Mouse (Mus musculus): Measurements from ENCODE around the gene Prkcq.

Gene Prkcq

GRCm38 (mm10) chr2:11183991-11184390, 12.1 kb downstream of the Prkcq start:
- no peak for DNase-seq (ENCODE audit: extremely low read depth, insufficient read length, low spot score)

DNA sequence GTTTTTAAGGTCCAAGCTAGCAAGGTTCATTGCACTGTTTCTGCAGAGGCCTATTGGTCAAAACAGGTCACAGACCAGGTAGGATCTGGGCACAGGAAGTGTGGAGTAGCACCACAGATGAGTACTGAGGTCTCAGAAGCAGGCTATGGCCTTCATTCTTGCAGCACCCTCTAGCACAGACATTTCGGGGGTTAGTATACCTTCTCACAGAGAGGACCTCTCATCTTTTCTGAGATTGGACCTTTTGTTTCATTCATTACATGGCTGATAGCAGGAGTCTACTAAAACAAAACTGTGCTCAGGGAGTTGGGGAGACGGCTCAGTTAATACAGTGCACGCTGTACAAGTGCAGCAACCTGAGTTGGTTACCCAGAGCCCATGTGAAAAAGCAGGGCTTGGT, 14.7 kb downstream of the Prkcq start:
- no peak for DNase-seq (ENCODE audit: extremely low read depth, insufficient read length, low spot score)

GRCm38 (mm10) chr2:11187166-11187565, 15.3 kb downstream of the Prkcq start:
- DNase-seq (ENCODE audit: extremely low read depth, insufficient read length, low spot score) = no peak

GRCm38 (mm10) chr2:11188279-11188678, 16.4 kb downstream of the Prkcq start:
- no peak for DNase-seq (ENCODE audit: extremely low read depth, insufficient read length, low spot score)

DNA sequence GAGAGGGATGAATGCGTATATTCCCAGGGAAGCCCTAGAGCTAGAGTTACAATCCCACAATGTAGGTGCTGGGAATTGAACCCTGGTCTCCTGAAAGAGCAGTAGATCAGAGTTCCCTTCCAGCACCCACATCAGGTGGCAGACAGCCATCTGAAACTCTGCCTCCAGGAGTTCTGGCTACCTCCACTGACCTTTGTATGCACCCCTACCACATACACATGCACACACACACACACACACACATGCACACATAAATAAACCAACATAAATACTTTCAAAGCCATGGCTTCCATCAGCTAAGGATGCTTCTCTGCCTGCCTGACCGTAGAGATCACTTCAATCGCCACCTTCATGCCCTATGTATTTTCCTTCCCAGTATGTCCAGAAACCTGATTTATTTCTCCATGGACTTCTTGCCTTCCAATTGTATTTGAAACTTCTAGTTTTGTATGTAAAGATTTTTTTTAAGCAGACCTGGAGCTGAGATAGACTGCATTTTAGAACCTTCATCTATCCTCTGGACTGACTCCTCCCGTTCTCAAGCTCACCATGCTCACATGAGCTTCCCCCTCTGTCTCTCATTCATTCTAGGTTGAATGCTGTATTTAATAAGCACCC, 17.4 kb downstream of the Prkcq start:
- DNase-seq (ENCODE audit: extremely low read depth, insufficient read length, low spot score) = no peak

DNA sequence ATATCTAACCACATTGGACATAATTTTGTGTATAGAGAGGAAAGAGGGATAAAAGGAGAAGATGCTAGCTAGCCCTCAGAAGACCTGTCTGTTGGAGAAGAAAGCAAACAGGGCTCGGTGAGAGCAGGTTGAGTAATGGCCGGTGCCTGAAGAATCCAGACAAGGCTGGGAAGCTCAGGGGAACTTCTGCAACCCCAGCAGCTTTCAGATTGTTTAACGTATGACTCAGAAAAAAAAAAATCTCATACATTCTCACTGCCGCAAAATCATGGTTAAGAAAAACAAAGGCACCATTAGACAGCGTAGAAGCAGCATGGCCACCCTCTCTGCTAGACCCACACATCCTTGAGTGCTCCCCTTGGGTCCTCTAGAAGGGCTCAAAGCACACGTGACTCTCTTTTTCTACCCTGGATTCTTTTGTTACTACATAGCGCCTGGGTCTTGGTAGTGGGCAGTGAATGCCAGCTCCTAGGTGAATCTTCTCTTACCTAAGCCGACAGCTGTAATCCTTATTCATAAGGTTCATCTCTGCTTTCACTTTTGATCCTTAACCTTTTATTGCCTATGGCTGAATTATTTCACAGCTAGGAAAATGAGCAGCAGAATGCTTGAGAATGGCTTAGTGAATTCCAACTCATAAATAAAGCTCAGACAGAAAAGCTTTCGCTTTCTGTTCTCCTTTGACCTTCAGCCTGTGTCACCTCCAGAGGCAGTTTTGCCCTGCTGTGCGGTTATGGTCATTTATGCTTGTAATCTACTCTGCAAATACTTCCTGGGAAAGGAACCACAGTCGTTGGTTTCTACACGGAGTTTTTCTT, 20.6 kb downstream of the Prkcq start:
- DNase-seq (ENCODE audit: extremely low read depth, insufficient read length, low spot score) = no peak

- no peak for DNase-seq (ENCODE audit: extremely low read depth, insufficient read length, low spot score)
These were observed 21.3 kb downstream of the Prkcq start for GRCm38 (mm10) chr2:11193099-11193618.

DNA sequence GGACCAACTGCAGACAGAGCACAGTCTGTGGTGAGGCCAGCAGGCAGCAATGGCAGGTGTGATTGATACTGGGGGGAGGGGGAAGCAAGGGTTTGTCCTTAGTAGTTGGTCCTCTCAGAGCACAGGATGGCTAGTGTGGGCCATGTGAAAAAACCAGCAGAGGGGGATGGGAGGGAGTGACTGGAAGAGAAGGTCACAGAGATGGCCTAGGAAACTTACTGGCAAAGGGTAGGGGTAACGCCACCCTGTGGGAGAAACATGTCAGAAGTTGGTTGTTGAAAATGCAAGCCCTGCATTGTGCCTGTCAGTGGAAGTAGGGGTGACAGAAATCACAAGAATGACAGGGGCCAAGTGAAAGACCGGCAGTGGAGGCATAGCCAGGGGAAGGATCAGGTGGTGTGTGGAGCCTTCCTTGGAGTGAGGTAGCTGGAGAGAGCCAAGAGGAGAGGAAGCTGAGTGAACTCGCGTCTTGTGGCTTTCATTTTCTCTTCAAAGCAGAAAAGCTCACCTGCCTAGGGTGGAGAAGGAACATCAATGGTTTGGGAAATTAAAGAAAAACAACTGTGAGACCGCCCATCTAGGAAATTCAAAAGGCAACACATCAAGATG, 22.9 kb downstream of the Prkcq start:
- DNase-seq (ENCODE audit: extremely low read depth, insufficient read length, low spot score) = no peak

- DNase-seq (ENCODE audit: extremely low read depth, insufficient read length, low spot score) = no peak
These were observed 24.2 kb downstream of the Prkcq start for GRCm38 (mm10) chr2:11196071-11196470.

DNA sequence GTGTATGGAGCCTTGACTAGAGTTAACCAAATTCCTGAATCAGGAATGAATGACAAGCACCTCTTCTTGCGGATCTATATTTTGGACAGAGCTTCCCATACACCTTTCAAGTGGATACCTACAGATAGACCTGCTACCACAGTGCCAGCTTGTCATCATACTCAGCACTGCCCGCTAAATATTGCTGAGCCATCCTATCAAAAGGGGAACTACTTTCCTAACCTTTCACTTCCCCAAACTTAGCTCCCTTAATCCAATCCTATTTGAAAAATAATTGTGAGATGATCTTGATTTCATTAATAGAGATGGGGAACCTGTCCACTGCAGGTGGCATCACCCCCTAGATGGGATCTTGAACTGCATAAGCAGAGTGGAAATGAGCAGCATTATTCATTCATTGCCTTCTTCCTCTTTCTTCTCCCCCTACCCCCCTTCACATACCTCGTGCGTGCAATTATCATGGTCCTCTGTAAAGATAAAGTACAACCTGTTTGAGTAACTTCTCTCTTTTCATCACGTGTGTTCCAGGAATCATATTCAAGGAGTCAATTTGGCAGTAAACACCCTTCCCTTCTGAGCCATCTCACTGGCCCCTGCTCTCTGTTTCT, 25.1 kb downstream of the Prkcq start:
- DNase-seq (ENCODE audit: extremely low read depth, insufficient read length, low spot score) = no peak

DNA sequence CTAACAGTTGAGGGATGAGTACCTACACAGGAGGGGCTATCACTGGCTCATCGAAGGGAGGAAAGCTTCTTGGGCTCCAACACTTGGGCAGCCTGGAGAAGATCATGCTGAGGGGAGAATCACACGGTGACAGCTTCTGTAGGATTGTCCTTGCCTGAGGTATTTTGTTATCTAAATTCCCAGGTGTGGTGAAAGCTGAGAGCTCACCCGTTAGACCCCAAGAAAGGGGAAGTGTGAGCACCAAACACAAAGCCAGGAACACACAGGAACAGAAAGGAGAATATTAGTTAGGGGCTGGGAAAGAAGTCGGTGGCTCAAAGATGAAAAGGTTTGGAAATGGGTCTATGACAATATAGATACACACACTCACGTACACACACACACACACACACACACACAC, 27.7 kb downstream of the Prkcq start:
- DNase-seq (ENCODE audit: extremely low read depth, insufficient read length, low spot score) = no peak

GRCm38 (mm10) chr2:11202841-11203240, 30.9 kb downstream of the Prkcq start:
- no peak for DNase-seq (ENCODE audit: extremely low read depth, insufficient read length, low spot score)

DNA sequence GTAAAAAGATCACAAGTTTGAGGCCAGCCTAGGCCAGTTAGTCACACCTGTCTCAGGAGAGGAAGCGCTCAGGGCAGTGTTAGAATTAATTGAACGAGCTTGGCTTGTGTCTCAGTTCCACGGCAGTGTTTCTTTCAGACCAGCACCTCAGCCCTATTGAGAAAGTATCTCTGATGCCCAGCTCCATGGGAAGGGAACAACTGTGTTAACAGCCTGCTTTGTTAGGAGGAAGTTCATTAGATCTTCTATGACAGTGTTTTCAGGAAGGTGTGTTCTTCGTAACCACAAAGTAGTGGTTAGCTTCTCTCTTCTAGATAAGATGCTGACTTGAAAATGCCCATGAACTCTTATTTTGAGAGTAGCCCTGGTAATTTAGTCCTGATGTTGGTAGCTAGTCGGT, 31.4 kb downstream of the Prkcq start:
- no peak for DNase-seq (ENCODE audit: extremely low read depth, insufficient read length, low spot score)

DNA sequence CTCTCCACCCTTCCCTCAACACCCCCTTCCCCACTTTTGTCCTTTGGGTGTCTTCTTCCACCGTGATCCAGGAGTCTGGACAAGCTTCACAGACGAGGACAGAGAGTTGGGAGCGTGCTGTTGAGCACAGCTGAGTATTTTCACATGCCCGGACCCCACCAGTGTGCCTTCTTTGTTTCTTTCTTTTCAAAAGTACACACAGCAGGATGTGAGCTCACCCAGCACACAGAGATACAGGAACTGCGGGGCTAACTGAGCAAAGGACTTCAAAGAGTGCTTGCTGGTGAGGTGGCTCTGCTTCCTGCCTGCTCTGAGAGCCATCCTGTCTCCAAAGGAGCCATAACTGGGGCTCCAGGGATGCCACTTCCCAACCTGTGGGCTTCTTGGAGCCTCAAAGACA, 32.3 kb downstream of the Prkcq start:
- no peak for DNase-seq (ENCODE audit: extremely low read depth, insufficient read length, low spot score)

- no peak for DNase-seq (ENCODE audit: extremely low read depth, insufficient read length, low spot score)
These were observed 33.1 kb downstream of the Prkcq start for GRCm38 (mm10) chr2:11204961-11205360.

- no peak for DNase-seq (ENCODE audit: extremely low read depth, insufficient read length, low spot score)
These were observed 33.8 kb downstream of the Prkcq start for GRCm38 (mm10) chr2:11205720-11206119.

- DNase-seq (ENCODE audit: extremely low read depth, insufficient read length, low spot score) = no peak
These were observed 36.4 kb downstream of the Prkcq start for GRCm38 (mm10) chr2:11208263-11208662.

- no peak for DNase-seq (ENCODE audit: extremely low read depth, insufficient read length, low spot score)
These were observed 37.4 kb downstream of the Prkcq start for GRCm38 (mm10) chr2:11209335-11209734.

- no peak for DNase-seq (ENCODE audit: extremely low read depth, insufficient read length, low spot score)
These were observed 38.5 kb downstream of the Prkcq start for GRCm38 (mm10) chr2:11210241-11210916.

DNA sequence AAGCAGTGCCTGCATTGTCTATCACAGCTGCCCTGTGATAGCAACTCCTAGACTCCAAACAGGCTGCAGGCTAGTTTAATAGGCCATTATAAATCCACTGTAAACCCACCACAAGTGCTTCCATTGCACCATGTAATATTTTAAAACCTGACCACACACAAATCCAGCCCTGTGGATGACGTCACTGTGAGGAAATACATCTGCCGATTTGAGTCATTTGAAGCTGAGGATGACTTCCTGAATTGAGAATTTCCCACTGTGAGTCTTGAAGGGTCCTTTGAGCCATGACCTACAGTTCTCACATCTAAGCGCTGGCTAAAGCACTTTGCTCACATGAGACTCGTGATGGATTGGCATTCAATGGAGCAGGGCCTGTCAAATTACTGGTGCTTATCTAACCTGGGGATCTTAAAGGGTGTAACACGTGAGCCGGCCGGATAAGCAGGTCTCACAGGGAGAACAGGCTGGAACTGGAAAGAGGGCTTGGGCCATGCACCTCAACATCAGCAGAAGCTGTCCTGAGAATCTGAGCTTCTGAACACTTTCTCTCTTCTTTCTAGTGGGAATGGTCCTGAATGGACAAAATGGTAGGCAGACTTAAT, 40.2 kb downstream of the Prkcq start:
- no peak for DNase-seq (ENCODE audit: extremely low read depth, insufficient read length, low spot score)

All from 3134 (cell line).